Mouse (Mus musculus): ENCODE measurements at regions not wholly inside any gene's neighbourhood (a gene's known extent, or its start where the extent isn't known, plus 50 kb on each side); places are given as distances from the start of the nearest gene placed in this dataset.

GRCm38 (mm10) chr2:79180782-79181181, 74.4 kb upstream of the Itga4 start:
- Histone ChIP-seq H3K4me2 (ENCODE audit: insufficient read depth, low read depth, poor library complexity, severe bottlenecking) (peak overlapping the region; percentile 65), H3K36me3 (replicated peaks in 1 of 2; ENCODE audit: control insufficient read depth in 1 of 2, insufficient read depth in 1 of 2, low read length in 1 of 2) (no peaks in the 10 kb centered on the region), H3K79me2 (replicated peaks; ENCODE audit: control insufficient read depth, extremely low read depth, insufficient read depth, poor library complexity, severe bottlenecking) (no peaks in the 10 kb centered on the region), H3K4me3 (replicated peaks in 1 of 3; ENCODE audit: low read depth in 2 of 3, low read length in 2 of 3, poor library complexity in 1 of 3) (peak overlapping the region; percentile 1 to 33 (median 26)), H3K9me3 (replicated peaks; ENCODE audit: low read length) (no peaks in the 10 kb centered on the region), H3K27ac (ENCODE audit: insufficient read depth, low read depth) (no peak overlapping the region), H3K9ac (ENCODE audit: insufficient read depth, low read depth) (peak overlapping the region; percentile 27), H3K27me3 (replicated peaks) (no peaks in the 10 kb centered on the region), H3K4me1 (ENCODE audit: control insufficient read depth in 1 of 2, insufficient read depth in 2 of 2) (peaks cover 5 to 11% of the 10 kb centered on the region in 2 experiments)
- no peak for TF ChIP-seq ZNF384 (IDR thresholded peaks at IDR 0.05; ENCODE audit: low read depth, low read length)
- TF ChIP-seq GABPA (IDR thresholded peaks at IDR 0.05; ENCODE audit: insufficient replicate concordance, low read depth, low read length) = no peak
- TF ChIP-seq USF2 (conservative IDR thresholded peaks at IDR 0.05; ENCODE audit: low read depth, low read length) = no peak
- TF ChIP-seq ETS1 (conservative IDR thresholded peaks at IDR 0.05; ENCODE audit: low read depth, low read length) = no peak; the same call in 1 of the 2 replicates
- no peak for TF ChIP-seq SIN3A (IDR thresholded peaks at IDR 0.05; ENCODE audit: low read length)
- TF ChIP-seq MAZ (IDR thresholded peaks at IDR 0.05; ENCODE audit: low read depth, low read length) = no peak
- TF ChIP-seq JUN (IDR thresholded peaks at IDR 0.05; ENCODE audit: insufficient read depth, low read depth, low read length) = no peak
- TF ChIP-seq POLR2A (IDR thresholded peaks at IDR 0.05; ENCODE audit: low read depth, low read length) = no peak
- no peak; the same call in 1 of the 2 replicates for TF ChIP-seq MXI1 (IDR thresholded peaks at IDR 0.05; ENCODE audit: low read depth, low read length)
- no peak for TF ChIP-seq ZKSCAN1 (IDR thresholded peaks at IDR 0.05; ENCODE audit: borderline replicate concordance, low read depth, low read length)
- TF ChIP-seq CHD2 (IDR thresholded peaks at IDR 0.05; ENCODE audit: low read length) = no peak
- no peak for TF ChIP-seq CHD1 (IDR thresholded peaks at IDR 0.05; ENCODE audit: low read depth, low read length)
- no peak for TF ChIP-seq UBTF (IDR thresholded peaks at IDR 0.05; ENCODE audit: low read depth, low read length)
- no peak for TF ChIP-seq USF1 (IDR thresholded peaks at IDR 0.05; ENCODE audit: low read depth, low read length)
- TF ChIP-seq MEF2A (IDR thresholded peaks at IDR 0.05; ENCODE audit: borderline replicate concordance, low read depth, low read length) = peak; percentile 24; the same call in 1 of the 2 replicates
- TF ChIP-seq TBP (conservative IDR thresholded peaks at IDR 0.05; ENCODE audit: low read depth, low read length) = no peak
- 0 out of 2 replicates have a peak, but pooled peaks have one; percentile 12 for TF ChIP-seq SMC3 (IDR thresholded peaks at IDR 0.05; ENCODE audit: low read depth, low read length)
- no peak; the same call in 1 of the 2 replicates for TF ChIP-seq RAD21 (IDR thresholded peaks at IDR 0.05; ENCODE audit: low read depth, low read length)
- peak; percentile 49; the same call in 1 of the 2 replicates for TF ChIP-seq MAX (IDR thresholded peaks at IDR 0.05; ENCODE audit: low read length)
- TF ChIP-seq CTCF (conservative IDR thresholded peaks at IDR 0.05 in 1 of 2, IDR thresholded peaks at IDR 0.05 in 1 of 2; ENCODE audit: low read depth in 2 of 2, low read length in 2 of 2) = no peak
- TF ChIP-seq RCOR1 (conservative IDR thresholded peaks at IDR 0.05; ENCODE audit: low read depth, low read length) = peak; percentile 47; the same call in 1 of the 2 replicates
- TF ChIP-seq NRF1 (IDR thresholded peaks at IDR 0.05; ENCODE audit: low read depth, low read length) = no peak
- no peak for TF ChIP-seq HCFC1 (IDR thresholded peaks at IDR 0.05; ENCODE audit: low read depth, low read length)
- TF ChIP-seq MAFK (IDR thresholded peaks at IDR 0.05; ENCODE audit: insufficient replicate concordance, low read length) = no peak
- TF ChIP-seq NELFE (IDR thresholded peaks at IDR 0.05; ENCODE audit: low read depth, low read length) = no peak
- TF ChIP-seq ZC3H11A (IDR thresholded peaks at IDR 0.05; ENCODE audit: low read depth, low read length) = no peak
- no peak for TF ChIP-seq ZMIZ1 (IDR thresholded peaks at IDR 0.05; ENCODE audit: low read depth, low read length)
- peak; percentile 77 for TF ChIP-seq BHLHE40 (IDR thresholded peaks at IDR 0.05; ENCODE audit: low read depth, low read length)
- TF ChIP-seq JUND (conservative IDR thresholded peaks at IDR 0.05; ENCODE audit: low read depth, low read length) = peak; percentile 52
- TF ChIP-seq E2F4 (IDR thresholded peaks at IDR 0.05; ENCODE audit: insufficient replicate concordance, low read depth, low read length) = no peak
- no peak for TF ChIP-seq PAX5 (IDR thresholded peaks at IDR 0.05; ENCODE audit: low read length)
- peak; percentile 66 for TF ChIP-seq IRF4 (IDR thresholded peaks at IDR 0.05; ENCODE audit: low read depth, low read length)
- TF ChIP-seq POLR2AphosphoS2 (IDR thresholded peaks at IDR 0.05; ENCODE audit: low read depth, low read length) = no peak
- TF ChIP-seq KAT2A (IDR thresholded peaks at IDR 0.05; ENCODE audit: insufficient replicate concordance, low read length) = no peak
- peak; percentile 59; the same call in 1 of the 2 replicates for TF ChIP-seq TCF12 (IDR thresholded peaks at IDR 0.05; ENCODE audit: low read depth, low read length)
- no peak; the same call in 1 of the 2 replicates for TF ChIP-seq MYC (IDR thresholded peaks at IDR 0.05; ENCODE audit: low read depth, low read length)
- TF ChIP-seq EP300 (IDR thresholded peaks at IDR 0.05; ENCODE audit: low read length) = peak; percentile 79
- no peak for TF ChIP-seq ELF1 (IDR thresholded peaks at IDR 0.05; ENCODE audit: low read depth, low read length)
- peak; percentile 73 for DNase-seq (ENCODE audit: extremely low read depth)
- in situ Hi-C loops (cut with MboI; ENCODE audit: low pct_ligation_motif_present, low pct_unique_long_range_greater_than_20kb, low sequenced_read_pairs) (no loop called here), dilution Hi-C loops (cut with MboI; ENCODE audit: extremely low pct_ligation_motif_present, extremely low pct_unique_long_range_greater_than_20kb, low sequenced_read_pairs) (no loop called here)
